Mouse (Mus musculus) embryo, embryonic 11 days (tissue): ENCODE results near the gene Spag4.

Experiments used
- DNase-seq: peaks from one replicate; pipeline ENCODE4 v3.0.0-alpha.2; 2015

The Spag4 gene

GRCm38 (mm10) chr2:156065099-156066041 lies at the start of gene Spag4:
Spag4 (plus strand) TSS chr2:156065175.
- peak; percentile 88 for DNase-seq

- no peak for DNase-seq
These were observed 46.9 kb upstream of the Spag4 start for GRCm38 (mm10) chr2:156018106-156018505.

- DNase-seq: no peak
These were observed 43.8 kb upstream of the Spag4 start for GRCm38 (mm10) chr2:156021219-156021618.

DNA sequence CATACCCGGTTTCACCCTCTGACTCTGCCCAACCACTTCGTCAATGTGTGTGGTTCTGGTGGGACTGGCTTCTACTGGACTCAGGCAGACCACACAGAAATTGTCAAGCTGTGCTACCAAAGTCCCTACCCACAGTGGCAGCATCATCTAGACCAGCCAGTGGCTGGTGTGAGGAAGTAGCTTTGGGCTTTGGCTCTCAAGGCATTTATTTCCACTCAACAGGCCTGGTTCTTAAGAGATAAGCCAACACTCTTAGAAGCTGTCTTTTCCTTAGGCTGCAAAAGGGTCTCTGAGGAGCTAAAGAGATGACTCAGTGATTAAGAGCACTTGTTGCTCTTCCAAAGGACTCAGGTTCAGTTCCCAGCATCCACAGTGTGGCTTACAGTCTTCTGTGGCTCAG lies 43.2 kb upstream of the Spag4 start:
- DNase-seq: no peak

DNA sequence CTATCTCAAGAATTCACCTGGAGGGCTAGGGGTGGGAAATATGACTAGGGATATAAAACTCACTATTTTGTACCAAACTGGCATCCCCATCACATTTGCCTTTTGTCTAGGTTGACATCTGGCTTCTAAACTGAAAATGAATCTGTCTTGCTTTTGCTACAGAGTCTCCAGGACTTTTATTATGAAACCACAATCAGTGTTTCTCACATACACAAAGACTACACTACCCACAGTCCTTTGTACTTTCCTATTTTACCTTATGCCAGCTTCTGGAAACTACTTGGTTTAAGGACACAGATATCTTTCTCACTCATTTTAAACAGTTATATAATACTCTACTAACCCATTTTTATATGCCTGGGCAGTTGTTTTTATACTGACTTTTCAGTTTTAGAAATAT lies 39.5 kb upstream of the Spag4 start:
- DNase-seq: no peak

DNA sequence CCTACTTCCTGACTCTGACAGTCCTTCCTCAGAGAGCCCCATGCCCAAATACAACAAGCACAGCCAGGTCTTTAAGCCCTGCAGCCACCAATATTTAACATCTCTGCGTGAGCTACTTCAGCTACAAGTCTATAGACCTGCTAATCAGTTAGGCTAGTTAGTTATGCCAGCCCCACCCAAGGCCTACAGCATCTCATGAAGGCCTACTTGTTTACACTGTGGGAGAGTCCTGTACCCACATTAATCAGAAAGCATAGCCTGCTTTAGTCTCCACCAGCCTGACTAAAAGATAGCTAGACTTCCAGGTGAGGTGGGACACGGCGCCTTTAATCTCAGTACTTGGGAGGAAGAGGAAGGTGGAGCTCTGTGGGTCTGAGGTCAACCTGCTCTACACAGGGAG lies 25.6 kb upstream of the Spag4 start:
- DNase-seq: no peak

- no peak for DNase-seq
These were observed 22.1 kb upstream of the Spag4 start for GRCm38 (mm10) chr2:156042903-156043302.

GRCm38 (mm10) chr2:156047929-156048328 lies 17.0 kb upstream of the Spag4 start:
- DNase-seq: peak; percentile 34

DNA sequence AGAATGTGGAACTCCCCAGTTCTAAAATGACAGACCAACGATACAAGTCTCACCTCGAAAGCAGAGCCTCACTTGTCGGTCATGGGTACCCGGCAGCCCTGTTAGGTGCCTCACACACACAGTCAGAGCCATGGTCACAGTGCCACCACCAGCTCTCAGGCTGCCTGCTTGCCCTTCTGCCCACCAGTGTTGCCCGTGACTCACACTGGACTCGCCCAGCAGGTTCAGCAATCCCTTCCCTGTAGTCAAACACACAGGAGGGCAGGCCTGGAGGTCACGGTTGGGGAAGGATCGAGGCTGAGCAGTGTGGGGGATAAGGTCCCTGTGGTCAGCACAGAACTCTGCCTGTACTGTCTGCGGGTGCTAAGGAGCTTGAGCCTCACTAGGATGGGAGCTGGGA lies 12.2 kb upstream of the Spag4 start, which contains the start of gene Fer1l4:
Fer1l4 (minus strand) TSS at position 132 of the 400 bp plus-strand sequence.
- DNase-seq: no peak

DNA sequence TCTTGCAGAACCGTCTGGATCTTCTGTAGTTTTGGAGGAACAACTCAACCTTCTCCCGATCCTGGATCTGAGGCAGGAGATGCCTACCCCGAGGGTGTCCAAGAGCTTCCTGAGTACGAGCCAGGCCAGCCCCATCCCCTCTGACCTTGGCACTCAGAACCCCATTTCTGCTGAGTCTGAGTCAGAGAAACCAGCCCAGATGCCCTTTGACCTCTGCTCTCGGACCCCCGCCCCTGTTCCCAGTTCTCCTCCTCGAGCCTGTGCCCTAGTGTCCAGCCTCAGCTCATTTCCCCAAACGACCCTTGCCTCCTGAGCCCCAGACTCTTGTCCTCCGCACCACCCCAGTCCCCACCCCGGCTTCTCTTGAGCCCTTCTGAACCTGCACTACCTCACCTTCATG lies 1.2 kb downstream of the Spag4 start:
- no peak for DNase-seq

GRCm38 (mm10) chr2:156067916-156068315 lies 2.9 kb downstream of the Spag4 start:
- no peak for DNase-seq

DNA sequence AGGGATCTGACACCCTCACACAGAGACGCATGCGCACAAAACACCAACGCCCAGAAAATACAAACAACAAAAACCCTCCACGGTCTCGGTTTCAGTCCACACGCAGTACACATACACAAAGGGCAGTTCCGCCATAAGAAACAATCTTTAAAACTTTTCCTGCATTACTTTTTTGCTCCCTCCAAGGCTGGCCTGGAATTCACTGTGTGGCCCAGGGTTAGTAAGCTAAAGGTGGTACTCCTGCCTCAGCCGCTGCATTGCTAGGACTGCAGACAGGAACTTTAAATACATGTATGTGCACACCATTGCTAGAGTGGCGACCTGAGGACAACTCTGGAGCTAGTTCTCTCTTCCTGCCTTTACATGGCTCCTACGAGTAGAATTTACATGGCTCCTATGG lies 6.3 kb downstream of the Spag4 start:
- no peak for DNase-seq

DNA sequence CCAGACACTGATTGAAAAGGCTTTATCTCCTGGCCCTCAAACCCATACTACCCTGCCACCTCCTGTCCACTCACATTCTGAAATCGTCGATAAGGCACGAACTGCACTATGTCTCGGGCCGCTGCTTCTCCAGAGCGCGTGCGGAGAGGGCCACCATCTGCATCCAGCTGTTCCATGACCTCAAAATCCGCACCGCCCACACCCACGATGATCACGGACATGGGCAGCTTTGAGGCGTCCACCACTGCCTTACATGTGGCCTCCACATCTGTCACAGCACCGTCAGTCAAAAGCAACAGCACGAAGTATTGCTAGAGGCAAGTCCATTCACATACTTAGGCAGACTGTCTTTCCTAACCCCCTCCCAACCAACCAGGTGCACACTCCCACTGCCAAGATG lies 8.8 kb downstream of the Spag4 start:
- no peak for DNase-seq

GRCm38 (mm10) chr2:156077461-156077860 lies 12.5 kb downstream of the Spag4 start:
- no peak for DNase-seq

- no peak for DNase-seq
These were observed 13.6 kb downstream of the Spag4 start for GRCm38 (mm10) chr2:156078421-156079182.

GRCm38 (mm10) chr2:156079183-156079560 lies 14.2 kb downstream of the Spag4 start:
- no peak for DNase-seq

GRCm38 (mm10) chr2:156079674-156080073 lies 14.7 kb downstream of the Spag4 start:
- no peak for DNase-seq

DNA sequence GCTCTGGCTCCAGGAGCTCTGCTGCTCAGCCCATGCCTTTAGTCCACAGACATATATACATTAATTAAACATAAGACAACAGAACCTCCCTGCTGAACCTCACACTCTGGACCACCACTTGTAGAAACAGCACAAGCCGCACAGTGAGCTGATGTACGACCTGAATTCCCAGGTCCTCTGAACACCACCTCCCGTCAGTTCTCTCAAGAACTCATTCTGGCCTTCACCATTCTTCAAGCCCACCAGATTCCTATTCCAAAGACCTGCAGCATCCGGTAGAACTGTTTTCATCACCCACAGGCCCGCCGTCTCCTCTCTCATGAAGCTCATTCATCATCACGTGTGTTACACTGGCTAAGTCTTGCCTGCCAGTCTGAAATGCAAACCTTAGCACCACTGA lies 15.4 kb downstream of the Spag4 start:
- DNase-seq: no peak

GRCm38 (mm10) chr2:156084541-156084940 lies 19.6 kb downstream of the Spag4 start:
- DNase-seq: no peak

DNA sequence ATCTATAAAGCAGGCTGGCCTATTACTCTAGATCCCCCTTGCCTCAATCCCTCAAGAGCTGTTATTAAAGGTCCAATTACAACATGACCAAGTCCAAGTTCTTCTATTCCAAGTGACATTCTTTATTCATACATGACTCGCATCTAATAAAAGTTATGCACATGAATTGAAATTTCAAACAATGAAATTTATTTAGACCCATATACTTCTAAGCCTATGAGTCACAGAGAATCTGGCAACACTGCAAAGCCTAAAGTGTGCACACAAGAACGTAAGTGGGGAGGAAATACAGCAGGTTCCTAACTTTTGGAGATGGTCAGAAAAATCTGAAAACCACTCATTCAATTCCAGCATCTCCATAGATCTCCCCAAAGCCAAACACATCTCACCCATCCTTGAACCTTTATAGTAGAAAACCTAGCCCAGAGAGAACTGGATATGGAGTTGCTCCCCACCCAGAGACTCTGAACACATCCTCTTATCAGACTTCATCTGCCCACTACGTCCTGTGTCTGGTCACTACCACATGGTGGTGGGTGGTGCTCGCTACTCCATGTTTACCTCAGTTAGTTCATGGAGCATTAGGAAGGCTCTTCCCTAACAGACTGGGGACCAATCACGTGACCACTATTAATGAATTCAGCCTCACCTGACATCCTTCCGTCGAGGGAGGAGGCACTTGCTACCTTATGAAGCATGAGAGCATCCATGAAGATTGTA lies 22.6 kb downstream of the Spag4 start:
- no peak for DNase-seq

DNA sequence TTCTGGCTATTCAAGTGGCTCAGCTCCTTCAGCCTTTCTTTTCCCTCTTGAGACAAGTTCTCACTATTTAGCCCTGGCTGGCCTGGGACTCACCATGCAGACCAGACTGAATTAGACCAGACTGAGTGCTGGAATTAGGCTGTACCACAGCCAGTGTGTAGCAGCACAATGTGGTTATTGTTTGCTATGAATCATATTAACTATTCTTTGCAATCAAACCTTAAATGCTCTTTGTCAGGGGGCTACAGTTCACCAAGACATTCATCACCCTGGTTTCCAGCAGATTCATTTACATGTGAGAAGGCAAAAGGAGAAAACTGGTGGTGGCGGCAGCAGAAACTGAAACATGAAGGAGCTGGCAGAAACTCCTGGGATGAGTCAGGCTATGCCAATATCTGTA lies 24.8 kb downstream of the Spag4 start:
- DNase-seq: no peak

DNA sequence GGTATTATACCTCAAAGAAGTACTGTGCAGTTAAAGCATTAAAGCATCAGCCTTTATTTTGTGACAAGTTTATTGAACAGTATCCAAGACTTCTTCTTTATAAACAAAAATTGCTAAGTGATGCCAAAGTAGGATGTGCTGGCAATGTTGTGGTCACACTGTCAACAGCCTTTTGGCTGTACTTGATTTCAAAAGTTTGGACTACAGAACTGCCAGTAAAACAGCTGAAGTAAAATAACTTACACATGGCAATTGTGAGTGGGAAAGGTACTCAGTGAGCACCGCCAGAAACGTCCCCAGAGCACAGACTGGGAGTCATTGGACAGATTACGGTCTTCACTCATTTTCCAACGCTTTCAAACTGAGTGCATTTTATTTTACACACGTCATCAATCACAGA lies 27.0 kb downstream of the Spag4 start:
- no peak for DNase-seq

DNA sequence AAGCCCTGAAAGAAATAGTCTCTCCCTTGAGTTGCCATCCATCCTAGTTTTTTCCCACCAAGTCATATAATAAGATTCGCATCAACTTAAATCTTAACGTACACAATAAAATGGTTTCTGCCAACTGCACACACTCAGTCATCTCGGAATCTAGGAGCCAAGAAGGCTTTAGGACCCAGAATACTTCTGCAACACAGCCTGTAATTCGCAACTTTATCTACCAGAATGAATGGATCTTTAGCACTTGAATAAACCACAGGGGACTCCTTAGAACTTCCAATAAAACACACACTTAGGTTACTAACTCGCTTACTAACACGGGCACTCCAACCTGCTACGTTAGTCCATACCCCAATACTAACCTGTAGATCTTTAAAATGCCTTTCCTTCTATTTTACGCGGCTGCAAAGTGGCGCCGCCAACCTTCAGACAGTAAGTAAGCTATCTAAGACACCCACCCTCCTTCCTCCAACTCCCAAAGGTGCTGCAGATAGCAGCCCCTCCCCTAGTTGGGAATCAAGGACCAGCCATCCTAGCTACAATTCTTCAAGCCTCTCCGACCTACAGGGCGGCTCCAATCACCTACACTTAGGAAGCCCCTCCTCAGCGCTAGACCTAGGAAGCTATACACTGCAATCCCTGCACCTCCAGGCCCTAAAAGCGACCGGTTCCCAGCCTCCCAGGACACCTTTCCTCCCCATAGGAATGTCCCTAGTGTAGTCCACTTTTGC lies 45.8 kb downstream of the Spag4 start:
- peak; percentile 59 for DNase-seq
